Mouse (Mus musculus): ENCODE measurements around the gene Ctdsp1. TPM values are rescaled to one million over a fixed set of nuclear protein-coding genes. Genes with fewer than 3 reads are reported as not detected.
A peak's percentile ranks its signal among the peaks of the same experiment; 100 is the strongest.

The Ctdsp1 gene
- total RNA-seq, 2 experiments from 2014 or later: 92.2 to 111 TPM

GRCm38 (mm10) chr1:74411753-74412325, 20.5 kb downstream of the Ctdsp1 start:
- DNase-seq: no peak
- intact Hi-C loops (cut with DNase I): no loop called here
- no peak for TF ChIP-seq CTCF (IDR thresholded peaks at IDR 0.05)
- Histone ChIP-seq H3K4me3 (no peak overlapping the region), H3K27ac (no peak overlapping the region)

- Histone ChIP-seq H3K4me3 (no peak overlapping the region), H3K27ac (no peak overlapping the region)
- DNase-seq: no peak
- intact Hi-C loops (cut with DNase I): no loop called here
- TF ChIP-seq CTCF (IDR thresholded peaks at IDR 0.05): no peak
Measured at GRCm38 (mm10) chr1:74412711-74413110, 21.4 kb downstream of the Ctdsp1 start.

GRCm38 (mm10) chr1:74415143-74415542, 23.8 kb downstream of the Ctdsp1 start:
- Histone ChIP-seq H3K27ac (no peak overlapping the region), H3K4me3 (no peak overlapping the region)
- intact Hi-C loops (cut with DNase I): no loop called here
- DNase-seq: peak; percentile 67
- no peak for TF ChIP-seq CTCF (IDR thresholded peaks at IDR 0.05)

DNA sequence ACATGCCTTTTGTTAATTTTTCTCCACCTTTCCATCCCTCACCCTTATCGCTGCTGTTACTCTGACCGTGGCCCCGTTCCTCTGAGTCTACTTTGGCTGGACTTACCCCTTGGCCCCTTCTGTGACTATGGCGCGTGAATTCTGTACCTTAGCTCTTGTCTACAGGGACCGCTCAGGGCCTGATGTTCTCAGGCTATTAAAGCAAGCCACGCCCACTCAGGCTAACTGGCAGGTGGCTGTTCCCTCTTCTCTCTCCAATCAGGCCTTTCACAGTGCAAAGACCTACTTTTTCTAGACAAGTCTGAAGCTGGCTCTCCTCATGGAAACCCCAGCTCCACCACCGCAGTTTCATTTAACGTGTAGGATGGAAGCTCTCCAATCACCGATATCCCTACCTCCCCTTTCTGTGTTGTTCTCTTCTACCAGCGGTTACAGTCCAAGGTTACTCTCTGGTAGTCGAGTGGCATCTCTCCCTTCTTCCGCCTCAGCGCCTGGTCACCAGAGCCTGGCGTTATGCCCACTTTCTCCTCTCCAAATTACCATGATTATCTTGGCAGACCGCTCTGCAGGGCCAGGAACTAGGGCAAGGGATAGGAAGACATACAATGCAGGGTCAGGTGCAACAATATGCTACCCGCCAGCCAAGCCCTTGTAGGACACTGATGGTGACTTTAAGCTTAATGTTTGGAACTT, 27.6 kb downstream of the Ctdsp1 start:
- DNase-seq: no peak
- H3K27ac ChIP-seq: no peak overlapping the region
- H3K4me3 ChIP-seq: no peak overlapping the region
- intact Hi-C loops (cut with DNase I): no loop called here
- no peak for TF ChIP-seq CTCF (IDR thresholded peaks at IDR 0.05)

DNA sequence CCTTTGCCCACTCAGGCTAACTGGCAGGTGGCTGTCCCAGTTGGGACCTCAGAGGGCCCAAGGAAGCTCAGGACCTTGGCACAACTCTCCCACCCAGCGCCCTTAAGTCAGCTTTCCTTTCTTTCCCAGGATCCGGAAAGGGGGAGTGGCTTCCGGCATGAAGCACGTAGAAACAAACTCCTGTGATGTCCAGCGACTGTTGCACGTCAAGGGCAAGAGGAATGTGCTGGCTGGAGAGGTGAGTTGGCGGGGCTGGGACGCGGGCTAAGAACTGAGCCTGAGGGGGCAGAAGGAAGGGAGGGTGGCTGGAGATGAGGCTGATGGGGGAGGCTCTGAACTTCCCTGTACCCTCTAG, 28.1 kb downstream of the Ctdsp1 start:
- no peak for TF ChIP-seq CTCF (IDR thresholded peaks at IDR 0.05)
- no peak for DNase-seq
- intact Hi-C loops (cut with DNase I): no loop called here
- no peak overlapping the region for H3K27ac ChIP-seq
- H3K4me3 ChIP-seq: no peak overlapping the region

GRCm38 (mm10) chr1:74423147-74423546, 31.8 kb downstream of the Ctdsp1 start:
- intact Hi-C loops (cut with DNase I): no loop called here
- no peak overlapping the region for H3K4me3 ChIP-seq
- H3K27ac ChIP-seq: no peak overlapping the region
- DNase-seq: no peak
- no peak for TF ChIP-seq CTCF (IDR thresholded peaks at IDR 0.05)

DNA sequence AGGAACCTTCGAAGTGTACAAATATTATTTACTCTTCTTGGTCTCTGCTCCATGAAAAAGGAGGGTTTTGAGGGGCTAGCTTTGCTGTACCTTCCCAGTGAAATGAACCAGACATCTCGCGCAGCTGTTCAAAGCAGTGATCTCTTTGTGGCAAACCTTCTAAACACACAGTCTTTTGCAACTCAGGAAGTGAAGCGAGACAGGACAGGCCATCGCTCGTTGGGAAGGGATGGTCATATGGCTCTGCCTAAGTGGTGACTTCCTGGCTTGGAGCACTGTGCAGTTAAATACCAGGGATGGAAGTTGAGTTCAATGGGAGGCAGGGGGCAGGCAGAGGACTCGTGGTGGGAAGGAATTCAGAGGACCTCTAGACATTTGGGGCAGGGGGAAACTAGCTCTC, 34.5 kb downstream of the Ctdsp1 start:
- DNase-seq: no peak
- intact Hi-C loops (cut with DNase I): no loop called here

DNA sequence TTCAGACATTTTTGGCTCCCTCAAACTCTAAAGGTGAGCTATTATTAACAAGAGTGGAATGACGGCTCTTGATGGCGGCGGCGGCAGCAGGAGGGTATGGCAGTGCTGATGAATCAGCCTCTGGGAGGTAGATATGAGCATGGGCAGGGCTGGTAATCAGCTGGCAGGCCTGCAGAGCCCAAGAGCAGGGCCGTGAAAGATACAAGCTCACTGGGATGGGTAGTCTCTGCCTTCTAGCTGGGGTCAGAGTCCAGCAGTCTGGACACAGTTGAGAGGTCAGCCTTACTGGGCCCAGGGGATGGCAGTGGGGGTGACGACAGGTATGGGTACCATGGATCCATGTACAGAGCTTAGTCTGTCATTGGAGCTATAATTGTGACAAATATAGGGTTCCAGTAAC, 41.9 kb downstream of the Ctdsp1 start:
- TF ChIP-seq CTCF (IDR thresholded peaks at IDR 0.05): no peak
- no peak overlapping the region for H3K4me3 ChIP-seq
- no peak for DNase-seq
- H3K27ac ChIP-seq: no peak overlapping the region
- intact Hi-C loops (cut with DNase I): no loop called here

More for the DNA sequence above, 34.5 kb downstream of the Ctdsp1 start:
- Histone ChIP-seq H3K4me3 (no peak overlapping the region), H3K27ac (no peak overlapping the region)
- TF ChIP-seq CTCF (IDR thresholded peaks at IDR 0.05): no peak

- no peak for TF ChIP-seq CTCF (IDR thresholded peaks at IDR 0.05)
- intact Hi-C loops (cut with DNase I): no loop called here
- no peak overlapping the region for H3K4me3 ChIP-seq
- peak overlapping the region; percentile 29; the same call in 1 of the 2 replicates for H3K27ac ChIP-seq
- no peak for DNase-seq
Measured at GRCm38 (mm10) chr1:74434596-74434995, 43.3 kb downstream of the Ctdsp1 start.

DNA sequence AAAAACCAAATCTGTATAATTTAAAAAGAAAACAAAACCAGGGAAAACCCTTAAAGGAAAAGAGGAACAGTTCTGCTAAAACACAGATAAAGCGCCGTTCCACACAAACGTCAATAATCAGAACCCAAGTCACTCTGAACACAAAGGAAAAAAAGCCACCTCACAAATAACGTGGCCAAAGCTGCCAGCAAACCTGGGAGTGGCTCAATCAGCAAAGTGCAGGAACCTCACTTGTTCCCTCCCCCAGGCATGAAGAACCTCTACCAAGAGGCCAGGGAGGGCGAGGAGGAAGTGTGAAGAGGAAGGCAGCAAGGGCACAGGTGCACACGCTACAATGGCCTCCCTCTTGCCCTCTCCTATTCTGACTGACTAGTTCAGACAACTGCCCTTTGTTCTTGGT, 44.3 kb downstream of the Ctdsp1 start:
- Histone ChIP-seq H3K27ac (no peak overlapping the region), H3K4me3 (no peak overlapping the region)
- DNase-seq: no peak
- intact Hi-C loops (cut with DNase I): no loop called here
- TF ChIP-seq CTCF (IDR thresholded peaks at IDR 0.05): no peak

DNA sequence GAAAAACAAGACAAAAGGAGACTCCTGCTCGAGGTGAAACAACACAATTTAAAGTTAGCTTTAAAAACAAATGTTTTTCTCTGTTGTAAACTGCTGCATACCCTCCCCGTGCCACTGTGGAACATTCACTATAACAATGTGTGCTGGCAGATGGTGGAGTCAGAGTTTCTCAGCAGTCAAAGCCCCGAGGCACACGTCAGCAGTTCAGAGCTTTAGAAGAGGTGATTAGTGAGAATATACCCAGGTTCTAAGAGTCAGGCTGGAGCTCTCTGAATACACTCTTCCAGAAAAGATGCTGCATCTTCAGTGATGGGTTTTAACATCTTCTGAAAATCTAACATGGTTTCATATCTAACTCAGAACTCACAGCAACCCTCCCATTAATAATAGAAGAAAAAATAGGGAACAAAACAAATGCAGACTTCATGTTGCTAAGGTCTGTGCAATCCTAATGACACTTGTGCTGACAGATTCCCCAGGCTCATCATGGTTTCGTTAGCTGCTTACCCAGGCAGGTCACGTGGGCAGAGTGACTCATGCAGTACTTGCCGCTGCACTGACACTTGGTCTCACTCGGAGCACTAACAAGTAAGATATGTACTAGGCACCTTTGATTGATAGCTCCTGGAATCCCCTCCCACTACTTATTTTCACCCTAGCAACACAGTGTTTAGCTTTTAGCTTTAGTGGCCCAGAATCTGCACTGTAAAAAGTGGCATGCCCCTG, 46.6 kb downstream of the Ctdsp1 start:
- intact Hi-C loops (cut with DNase I): no loop called here
- H3K27ac ChIP-seq: no peak overlapping the region
- H3K4me3 ChIP-seq: no peak overlapping the region
- no peak for TF ChIP-seq CTCF (IDR thresholded peaks at IDR 0.05)
- peak; percentile 58 for DNase-seq

DNA sequence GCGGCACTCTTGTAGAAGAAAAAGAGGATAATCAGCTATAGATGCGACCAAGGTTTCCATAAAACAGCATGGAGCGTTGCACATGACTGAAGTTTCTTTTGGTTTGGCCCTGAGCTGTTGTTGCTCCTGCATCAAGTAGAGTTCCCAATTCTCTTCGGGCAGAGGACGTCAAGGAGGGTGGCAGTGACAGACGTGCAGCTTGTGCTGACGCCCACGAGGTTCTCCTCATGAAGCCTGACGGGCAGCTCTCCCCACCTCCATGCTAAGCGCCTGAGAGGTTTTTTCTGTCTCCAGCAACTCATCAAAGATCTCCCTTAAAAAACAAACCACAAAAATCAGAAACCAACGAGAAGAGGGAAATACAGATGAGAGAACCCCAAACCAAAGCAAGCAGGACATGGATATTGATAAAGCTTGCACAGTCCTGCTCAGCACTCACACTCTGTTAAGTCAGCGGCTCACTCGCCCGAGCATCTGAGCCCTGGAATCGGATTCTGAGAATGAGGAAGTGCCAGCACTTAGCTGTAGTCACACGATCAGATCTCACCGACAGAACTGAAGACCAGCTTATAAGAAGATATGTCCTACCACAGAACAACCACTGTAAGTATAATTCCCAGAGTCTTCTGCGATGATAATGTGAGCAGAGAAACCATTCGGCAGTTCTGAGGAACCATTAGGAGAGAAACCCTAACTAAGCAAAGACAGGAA, 48.0 kb downstream of the Ctdsp1 start:
- no peak for DNase-seq
- no peak for TF ChIP-seq CTCF (IDR thresholded peaks at IDR 0.05)
- Histone ChIP-seq H3K27ac (no peak overlapping the region), H3K4me3 (no peak overlapping the region)
- intact Hi-C loops (cut with DNase I): no loop called here

- no peak for DNase-seq
- Histone ChIP-seq H3K27ac (no peak overlapping the region), H3K4me3 (no peak overlapping the region)
- intact Hi-C loops (cut with DNase I): no loop called here
- no peak for TF ChIP-seq CTCF (IDR thresholded peaks at IDR 0.05)
Measured at GRCm38 (mm10) chr1:74444538-74444937, 53.2 kb downstream of the Ctdsp1 start.

Small RNAs within 50 kb of the gene (microRNA-seq; reads per million reads assigned to microRNA genes)
- 42,152 reads per million, percentile 97 among the genes with 10 or more reads in this experiment for gene Mir26b

Other genes starting within 250 kb of the Ctdsp1 start
- gene Cxcr2, start 237.5 kb upstream of the Ctdsp1 start, total RNA-seq (2021): under 1 TPM in 1 of 2 experiments, not detected in 1; 0.10 TPM
- gene Cxcr1, start 196.9 kb upstream of the Ctdsp1 start, total RNA-seq (2021): not detected
- gene Arpc2, start 155.4 kb upstream of the Ctdsp1 start, total RNA-seq (2021): 10 to 100 TPM; 58.8 to 78.5 TPM
- gene Gpbar1, start 113.0 kb upstream of the Ctdsp1 start, total RNA-seq (2021): not detected
- 10 to 100 TPM; 69.4 to 76.1 TPM for gene Aamp, start 106.8 kb upstream of the Ctdsp1 start, total RNA-seq (2021)
- gene Pnkd, start 106.6 kb upstream of the Ctdsp1 start, total RNA-seq (2021): 10 to 100 TPM; 45.4 to 70.5 TPM
- 10 to 100 TPM; 35.2 to 35.4 TPM for gene Tmbim1, start 85.9 kb upstream of the Ctdsp1 start, total RNA-seq (2021)
- gene Catip, start 29.4 kb upstream of the Ctdsp1 start, total RNA-seq (2021): under 1 TPM in 1 of 2 experiments, not detected in 1; 0.13 TPM
- gene Slc11a1, start 16.3 kb upstream of the Ctdsp1 start, total RNA-seq (2021): 1 to 10 TPM; 3.8 to 5.6 TPM
- gene Vil1, start 17.9 kb downstream of the Ctdsp1 start, total RNA-seq (2021): not detected
- 10 to 100 TPM; 12.0 to 16.3 TPM for gene Cnot9, start 114.5 kb downstream of the Ctdsp1 start, total RNA-seq (2021)
- 100 to 1,000 TPM in 1 of 2 experiments, 10 to 100 TPM in 1; 67.8 to 126 TPM for gene Plcd4, start 151.4 kb downstream of the Ctdsp1 start, total RNA-seq (2021)
- 1 to 10 TPM; 8.7 to 9.0 TPM for gene Usp37, start 152.8 kb downstream of the Ctdsp1 start, total RNA-seq (2021)
- 10 to 100 TPM in 1 of 2 experiments, 1 to 10 TPM in 1; 8.1 to 15.5 TPM for gene Zfp142, start 196.7 kb downstream of the Ctdsp1 start, total RNA-seq (2021)
- 10 to 100 TPM; 16.9 to 26.2 TPM for gene Bcs1l, start 196.8 kb downstream of the Ctdsp1 start, total RNA-seq (2021)
- 10 to 100 TPM; 18.9 to 20.2 TPM for gene Rnf25, start 209.9 kb downstream of the Ctdsp1 start, total RNA-seq (2021)
- under 1 TPM; 0.17 to 0.20 TPM for gene Stk36, start 209.9 kb downstream of the Ctdsp1 start, total RNA-seq (2021)